Mouse (Mus musculus) myocyte (in vitro differentiated cells): Measurements from ENCODE around the gene Suclg2. TPM values are rescaled to one million over a fixed set of nuclear protein-coding genes. Genes with fewer than 3 reads are reported as not detected.

Source experiments
- H3K27me3 ChIP-seq: one replicate; pipeline ENCODE4 v1.6.1; 2011; ENCODE audit not compliant: control insufficient read depth, insufficient read depth, insufficient read length
- H3K36me3 ChIP-seq: one replicate; pipeline ENCODE4 v1.6.1; 2011; ENCODE audit not compliant: control insufficient read depth, insufficient read depth
- H3K4me2 ChIP-seq: one replicate; pipeline ENCODE4 v1.6.1; 2011; ENCODE audit warnings: low read depth, control low read depth
- H3K4me3 ChIP-seq: one replicate; pipeline ENCODE4 v1.5.1; 2011; ENCODE audit warnings: mild to moderate bottlenecking, control low read depth, moderate library complexity
- H3K79me2 ChIP-seq: one replicate; pipeline ENCODE4 v1.6.1; 2011; ENCODE audit not compliant: control insufficient read depth, insufficient read depth
- H3ac ChIP-seq: one replicate; pipeline ENCODE4 v1.6.1; 2011; ENCODE audit not compliant: control insufficient read depth, insufficient read length
- CEBPB ChIP-seq: IDR thresholded peaks from 2 replicates; pipeline ENCODE4 v1.6.1; 2011; ENCODE audit warnings: mild to moderate bottlenecking, moderate library complexity; ENCODE audit not compliant: poor library complexity, insufficient read depth, severe bottlenecking
- E2F4 ChIP-seq: IDR thresholded peaks from one replicate; pipeline ENCODE4 v1.6.1; 2011; ENCODE audit warnings: mild to moderate bottlenecking, control low read depth, moderate library complexity; ENCODE audit not compliant: insufficient read depth
- MAX ChIP-seq: IDR thresholded peaks from one replicate; pipeline ENCODE4 v1.6.1; 2011; ENCODE audit warnings: low read depth, mild to moderate bottlenecking, control low read depth
- MYOD1 ChIP-seq, 3 experiments: IDR thresholded peaks; one replicate each; pipeline ENCODE4 v1.6.1; 2011; ENCODE audit warnings: control low read depth in 2 of 3, low read depth in 2 of 3, mild to moderate bottlenecking in 2 of 3, moderate library complexity in 1 of 3; ENCODE audit not compliant: insufficient read length in 2 of 3, control insufficient read depth in 1 of 3
- MYOG ChIP-seq, 3 experiments: IDR thresholded peaks; one replicate each; pipeline ENCODE4 v1.6.1; 2011; ENCODE audit warnings: control low read depth in 2 of 3, low read depth in 2 of 3, mild to moderate bottlenecking in 2 of 3; ENCODE audit not compliant: insufficient read length in 2 of 3, control insufficient read depth in 1 of 3, insufficient read depth in 1 of 3
- POLR2A ChIP-seq: IDR thresholded peaks from one replicate; pipeline ENCODE4 v1.6.1; 2011; ENCODE audit warnings: low read depth, mild to moderate bottlenecking, control low read depth, moderate library complexity; ENCODE audit not compliant: insufficient read length
- POLR2AphosphoS2 ChIP-seq: IDR thresholded peaks from one replicate; pipeline ENCODE4 v1.6.1; 2011; ENCODE audit warnings: low read depth, control low read depth; ENCODE audit not compliant: insufficient read length
- REST ChIP-seq: IDR thresholded peaks from one replicate; pipeline ENCODE4 v1.6.1; 2011; ENCODE audit warnings: mild to moderate bottlenecking, control low read depth, moderate library complexity; ENCODE audit not compliant: insufficient read depth, insufficient read length
- SRF ChIP-seq: IDR thresholded peaks from one replicate; pipeline ENCODE4 v1.6.1; 2011; ENCODE audit warnings: low read depth; ENCODE audit not compliant: control insufficient read depth, insufficient read length
- TCF12 ChIP-seq: IDR thresholded peaks from one replicate; pipeline ENCODE4 v1.6.1; 2011; ENCODE audit warnings: mild to moderate bottlenecking, control low read depth; ENCODE audit not compliant: poor library complexity, insufficient read depth, severe bottlenecking
- TCF3 ChIP-seq: IDR thresholded peaks from one replicate; pipeline ENCODE4 v1.6.1; 2011; ENCODE audit warnings: low read depth, control low read depth; ENCODE audit not compliant: insufficient read length
- USF1 ChIP-seq: IDR thresholded peaks from one replicate; pipeline ENCODE4 v1.6.1; 2011; ENCODE audit warnings: low read depth, mild to moderate bottlenecking, control low read depth, moderate library complexity
- polyA plus RNA-seq: library from polyadenylated mRNA; unstranded; fragments of >200 nt; fragmentation: generic; extraction: Trizol; gene quantifications from one replicate; pipeline ENCODE4 v1.2.1, GENCODE M21; 2012; ENCODE audit warnings: missing spikeins

The Suclg2 gene
- polyA plus RNA-seq, 1 experiment: 13.9 TPM

- Histone ChIP-seq H3K79me2 (no peaks in the 10 kb centered on the region), H3K36me3 (no peaks in the 10 kb centered on the region), H3ac (no peak overlapping the region), H3K27me3 (no peaks in the 10 kb centered on the region), H3K4me2 (no peak overlapping the region), H3K4me3 (no peak overlapping the region)
- TF ChIP-seq MAX (no peak), TCF3 (no peak), USF1 (no peak), POLR2AphosphoS2 (no peak), POLR2A (no peak), SRF (no peak)
These were observed 232.8 kb downstream of the Suclg2 start for GRCm38 (mm10) chr6:95485791-95486190.

- TF ChIP-seq USF1 (no peak), MYOG (IDR thresholded peaks at IDR 0.05; ENCODE audit: control insufficient read depth in 1 of 3, insufficient read depth in 1 of 3, insufficient read length in 2 of 3, low read depth in 2 of 3) (no peak), MYOD1 (IDR thresholded peaks at IDR 0.05; ENCODE audit: control insufficient read depth in 1 of 3, insufficient read length in 2 of 3, low read depth in 2 of 3) (no peak), MAX (no peak), TCF3 (no peak)
- H3K79me2 ChIP-seq: no peaks in the 10 kb centered on the region
- no peak overlapping the region for H3ac ChIP-seq
- no peaks in the 10 kb centered on the region for H3K36me3 ChIP-seq
- H3K27me3 ChIP-seq: no peaks in the 10 kb centered on the region
- H3K4me3 ChIP-seq: no peak overlapping the region
- no peak overlapping the region for H3K4me2 ChIP-seq
These were observed 234.3 kb downstream of the Suclg2 start for GRCm38 (mm10) chr6:95484183-95484818.

- H3K27me3 ChIP-seq: no peaks in the 10 kb centered on the region
- H3ac ChIP-seq: no peak overlapping the region
- H3K4me3 ChIP-seq: no peak overlapping the region
- H3K79me2 ChIP-seq: no peaks in the 10 kb centered on the region
- H3K36me3 ChIP-seq: no peaks in the 10 kb centered on the region
- H3K4me2 ChIP-seq: no peak overlapping the region
- TF ChIP-seq REST (no peak), TCF12 (no peak), TCF3 (no peak), E2F4 (no peak), POLR2AphosphoS2 (no peak), USF1 (no peak), CEBPB (no peak), MYOG (IDR thresholded peaks at IDR 0.05; ENCODE audit: control insufficient read depth in 1 of 3, insufficient read depth in 1 of 3, insufficient read length in 2 of 3, low read depth in 2 of 3) (no peak), MAX (no peak), POLR2A (no peak), MYOD1 (IDR thresholded peaks at IDR 0.05; ENCODE audit: control insufficient read depth in 1 of 3, insufficient read length in 2 of 3, low read depth in 2 of 3) (no peak), SRF (no peak)
These were observed 234.9 kb downstream of the Suclg2 start for GRCm38 (mm10) chr6:95483686-95484085.

- no peak overlapping the region for H3K4me2 ChIP-seq
- TF ChIP-seq TCF3: no peak
- TF ChIP-seq POLR2AphosphoS2: no peak
- TF ChIP-seq MYOG (IDR thresholded peaks at IDR 0.05; ENCODE audit: control insufficient read depth in 1 of 3, insufficient read depth in 1 of 3, insufficient read length in 2 of 3, low read depth in 2 of 3): no peak
- no peak for TF ChIP-seq SRF
- no peak for TF ChIP-seq CEBPB
- no peak for TF ChIP-seq E2F4
- H3K79me2 ChIP-seq: no peaks in the 10 kb centered on the region
- no peak overlapping the region for H3K4me3 ChIP-seq
- no peaks in the 10 kb centered on the region for H3K27me3 ChIP-seq
- no peak overlapping the region for H3ac ChIP-seq
- no peaks in the 10 kb centered on the region for H3K36me3 ChIP-seq
These were observed 235.5 kb downstream of the Suclg2 start for GRCm38 (mm10) chr6:95483127-95483526.

GRCm38 (mm10) chr6:95479801-95480200 lies 238.8 kb downstream of the Suclg2 start:
- TF ChIP-seq REST (no peak), MYOG (IDR thresholded peaks at IDR 0.05; ENCODE audit: control insufficient read depth in 1 of 3, insufficient read depth in 1 of 3, insufficient read length in 2 of 3, low read depth in 2 of 3) (no peak), TCF12 (no peak), E2F4 (no peak), TCF3 (no peak), POLR2A (no peak), MAX (no peak), POLR2AphosphoS2 (no peak), MYOD1 (IDR thresholded peaks at IDR 0.05; ENCODE audit: control insufficient read depth in 1 of 3, insufficient read length in 2 of 3, low read depth in 2 of 3) (no peak), USF1 (no peak), CEBPB (no peak), SRF (no peak)
- H3ac ChIP-seq: no peak overlapping the region
- no peak overlapping the region for H3K4me2 ChIP-seq
- H3K27me3 ChIP-seq: no peaks in the 10 kb centered on the region
- H3K4me3 ChIP-seq: no peak overlapping the region
- no peaks in the 10 kb centered on the region for H3K79me2 ChIP-seq
- H3K36me3 ChIP-seq: no peaks in the 10 kb centered on the region
